Mouse (Mus musculus) brain, adult 2 months (tissue): ENCODE measurements at regions not wholly inside any gene's neighbourhood (a gene's known extent, or its start where the extent isn't known, plus 50 kb on each side); places are given as distances from the start of the nearest gene placed in this dataset.
A peak's percentile ranks its signal among the peaks of the same experiment; 100 is the strongest.

Source experiments
- DNase-seq: peaks from one replicate; pipeline ENCODE4 v3.0.0; 2011; ENCODE audit warnings: low read depth, low spot score

DNA sequence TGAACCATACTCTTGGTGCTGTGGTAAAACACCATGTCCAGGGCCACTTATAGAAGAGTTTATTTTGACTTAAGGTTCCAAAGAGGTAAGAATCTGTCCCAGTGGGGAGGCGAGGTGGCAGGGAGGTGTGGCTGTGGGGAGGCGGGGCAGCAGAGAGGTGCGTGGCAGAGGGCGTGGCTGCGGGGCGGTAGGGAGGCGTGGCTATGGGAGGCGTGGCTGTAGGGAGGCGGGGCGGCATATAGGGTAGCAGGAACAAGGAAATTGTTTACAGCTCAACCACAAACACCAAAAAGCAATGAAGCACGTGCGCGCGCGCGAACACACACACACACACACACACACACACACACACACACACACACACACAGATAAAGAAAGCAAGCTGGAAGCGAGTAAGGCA is 62.0 kb upstream of the Ccdc60 start:
- DNase-seq, result no peak

GRCm38 (mm10) chr5:116342203-116342928 is 53.6 kb upstream of the Ccdc60 start:
- DNase-seq, result no peak

DNA sequence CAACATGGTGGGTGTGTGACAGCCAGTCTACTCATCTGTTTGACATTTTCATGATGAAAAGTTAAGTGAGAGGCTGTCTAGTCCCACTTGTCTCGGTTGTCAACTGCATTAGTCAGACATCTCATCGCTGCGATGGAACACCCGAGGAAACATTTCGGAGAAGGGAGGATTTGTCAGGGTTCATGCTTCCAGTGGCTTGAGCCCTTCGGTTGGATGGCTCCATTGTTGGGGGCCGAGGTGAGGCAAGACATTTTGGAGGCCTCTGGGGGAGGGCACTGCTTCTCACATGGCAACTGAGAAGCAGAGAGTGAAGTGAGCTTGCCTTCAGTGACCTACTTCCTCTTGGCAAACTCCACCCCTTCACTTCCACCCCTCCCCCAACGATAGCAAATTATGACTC is 50.7 kb upstream of the Ccdc60 start:
- peak; percentile 48 for DNase-seq
